Mouse (Mus musculus) hindbrain, embryonic 14.5 days (tissue): ENCODE results near the gene Zfp768. TPM values are rescaled to one million over a fixed set of nuclear protein-coding genes. Genes with fewer than 3 reads are reported as not detected.

Source experiments
- ATAC-seq: fragments of 200-750 bp; cut with Nextera tagmentation; 2 replicates; pipeline ENCODE4 v1.8.0; 2017; ENCODE audit warnings: moderate number of reproducible peaks, mild to moderate bottlenecking, moderate TSS enrichment, moderate library complexity; ENCODE audit not compliant: low FRiP score
- DNase-seq: peaks from one replicate; pipeline ENCODE4 v3.0.0-alpha.2; 2015; ENCODE audit warnings: low spot score
- H3K27ac ChIP-seq: fragments of 300-500 bp; sonication (generic); 2 replicates; pipeline ENCODE4 v1.5.1; 2014; ENCODE audit warnings: mild to moderate bottlenecking, moderate library complexity
- H3K27me3 ChIP-seq: fragments of 300-500 bp; sonication (generic); 2 replicates; pipeline ENCODE4 v1.6.1; 2014; ENCODE audit warnings: mild to moderate bottlenecking, low read length, mixed read lengths; ENCODE audit not compliant: control insufficient read depth, insufficient read depth
- H3K36me3 ChIP-seq: fragments of 300-500 bp; sonication (generic); replicated peaks from 2 replicates; pipeline ENCODE4 v1.6.1; 2014; ENCODE audit not compliant: control insufficient read depth, insufficient read depth
- H3K4me1 ChIP-seq: fragments of 300-500 bp; sonication (generic); replicated peaks from 2 replicates; pipeline ENCODE4 v1.6.1; 2014; ENCODE audit warnings: antibody characterized with exemption, low read length, mixed read lengths; ENCODE audit not compliant: control insufficient read depth, insufficient read depth
- H3K4me2 ChIP-seq: fragments of 300-500 bp; sonication (generic); replicated peaks from 2 replicates; pipeline ENCODE4 v1.6.1; 2014; ENCODE audit warnings: mild to moderate bottlenecking, moderate library complexity
- H3K4me3 ChIP-seq: fragments of 300-500 bp; sonication (generic); replicated peaks from 2 replicates; pipeline ENCODE4 v1.5.1; 2014; ENCODE audit warnings: mild to moderate bottlenecking, low read length
- H3K9ac ChIP-seq: fragments of 300-500 bp; sonication (generic); 2 replicates; pipeline ENCODE4 v1.6.1; 2014
- H3K9me3 ChIP-seq: fragments of 300-500 bp; sonication (generic); 2 replicates; pipeline ENCODE4 v1.6.1; 2016; ENCODE audit warnings: low read length; ENCODE audit not compliant: control insufficient read depth
- WGBS: fragments of 180-500 bp; shearing (Covaris S2); extraction: QIAGEN DNeasy Blood & Tissue Kit; methylation state at CpG from one replicate; pipeline ENCODE4 v1.1.7; 2014; 5-methylcytosine and 5-hydroxymethylcytosine counted together
- polyA plus RNA-seq: library from polyadenylated mRNA; unstranded; fragments of >200 nt; fragmentation: Nextera tagmentation; extraction: Ambion mirVana; gene quantifications from 2 replicates; pipeline ENCODE4 v1.2.1, GENCODE M21; 2014

Gene Zfp768
- polyA plus RNA-seq, 1 experiment from 2014 or later: 4.8 TPM

DNA sequence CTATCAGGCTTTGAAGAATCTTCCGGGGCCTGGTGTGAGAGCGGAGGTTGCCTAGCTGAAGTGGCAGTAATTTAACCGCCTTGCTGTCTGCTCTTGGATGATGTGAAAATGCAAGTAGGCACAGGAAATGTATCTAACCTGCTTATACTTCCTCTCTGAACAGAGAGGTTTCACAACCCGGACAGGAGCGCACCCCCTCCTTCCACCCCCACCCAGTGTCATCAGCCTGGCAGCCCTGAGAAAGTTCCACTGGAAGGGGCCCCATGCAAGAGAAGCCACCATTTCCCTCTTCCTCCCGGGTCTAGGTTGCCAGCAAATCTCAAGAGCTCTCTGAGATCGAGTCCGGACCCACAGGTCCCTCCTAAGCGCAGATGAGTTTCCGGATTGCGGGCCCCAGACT is 49.3 kb downstream of the Zfp768 start, which contains the start of gene Itgal:
TSS of gene Itgal (plus strand) at position 163 of the 400 bp plus-strand sequence.
- ATAC-seq (no peak), DNase-seq (no peak)
- no peak within 1 kb of the TSS for H3K9ac ChIP-seq
- no peak within 1 kb of the TSS for H3K27ac ChIP-seq
- 86% methylated on average over 11 of the region's 11 CpGs for WGBS
- no peak within 1 kb of the TSS for H3K4me3 ChIP-seq
- no peak within 1 kb of the TSS for H3K4me2 ChIP-seq
- H3K9me3 ChIP-seq: no peaks in the 10 kb centered on the region
- no peaks in the 10 kb centered on the region for H3K4me1 ChIP-seq
- no peaks in the 10 kb centered on the region for H3K36me3 ChIP-seq
- no peaks in the 10 kb centered on the region for H3K27me3 ChIP-seq

Other genes with a start within 250 kb of the Zfp768 start
- 0.55 and 0.87 TPM in 2 replicates for gene Qprt, start 223.4 kb downstream of the Zfp768 start, polyA plus RNA-seq
- gene Spn, start 207.8 kb downstream of the Zfp768 start, polyA plus RNA-seq: not detected in 2 replicates
- 63.7 and 64.9 TPM in 2 replicates for gene Cd2bp2, start 149.5 kb downstream of the Zfp768 start, polyA plus RNA-seq
- gene Tbc1d10b, start 137.1 kb downstream of the Zfp768 start, polyA plus RNA-seq: 24.6 and 33.0 TPM in 2 replicates
- 2.2 and 2.8 TPM in 2 replicates for gene Mylpf, start 136.7 kb downstream of the Zfp768 start, polyA plus RNA-seq
- gene Zfp553, start 112.5 kb downstream of the Zfp768 start, polyA plus RNA-seq: 25.0 TPM in 2 replicates
- gene Sept1, start 112.5 kb downstream of the Zfp768 start, polyA plus RNA-seq: 8.3 and 9.2 TPM in 2 replicates
- gene Zfp771, start 101.3 kb downstream of the Zfp768 start, polyA plus RNA-seq: 63.4 and 63.5 TPM in 2 replicates
- gene Dctpp1, start 84.9 kb downstream of the Zfp768 start, polyA plus RNA-seq: 119 and 126 TPM in 2 replicates
- gene Sephs2, start 71.5 kb downstream of the Zfp768 start, polyA plus RNA-seq: 76.3 and 80.6 TPM in 2 replicates
- gene Itgal, start 49.3 kb downstream of the Zfp768 start, polyA plus RNA-seq: 0.12 and 0.46 TPM in 2 replicates
- gene Zfp747, start 30.5 kb upstream of the Zfp768 start, polyA plus RNA-seq: 8.2 and 8.5 TPM in 2 replicates
- 4.5 and 5.7 TPM in 2 replicates for gene 9130019O22Rik, start 41.6 kb upstream of the Zfp768 start, polyA plus RNA-seq
- gene E430018J23Rik, start 48.0 kb upstream of the Zfp768 start, polyA plus RNA-seq: 6.1 and 6.4 TPM in 2 replicates
- gene Zfp764, start 61.2 kb upstream of the Zfp768 start, polyA plus RNA-seq: 4.2 and 5.3 TPM in 2 replicates
- 25.6 and 31.6 TPM in 2 replicates for gene Zfp688, start 76.5 kb upstream of the Zfp768 start, polyA plus RNA-seq
- 12.9 and 14.0 TPM in 2 replicates for gene Zfp689, start 103.6 kb upstream of the Zfp768 start, polyA plus RNA-seq
- 36.1 and 37.5 TPM in 2 replicates for gene Prr14, start 114.0 kb upstream of the Zfp768 start, polyA plus RNA-seq
- 13.6 and 15.3 TPM in 2 replicates for gene Fbrs, start 133.6 kb upstream of the Zfp768 start, polyA plus RNA-seq
- 62.1 and 67.3 TPM in 2 replicates for gene Srcap, start 166.4 kb upstream of the Zfp768 start, polyA plus RNA-seq
- gene Gm42715, start 174.0 kb upstream of the Zfp768 start, polyA plus RNA-seq: 15.6 TPM in 2 replicates
- gene Tmem265, start 215.8 kb upstream of the Zfp768 start, polyA plus RNA-seq: 7.1 and 10.3 TPM in 2 replicates
- 53.5 and 64.3 TPM in 2 replicates for gene Phkg2, start 227.8 kb upstream of the Zfp768 start, polyA plus RNA-seq
- 9.2 and 9.8 TPM in 2 replicates for gene Ccdc189, start 243.0 kb upstream of the Zfp768 start, polyA plus RNA-seq
- gene Rnf40, start 243.2 kb upstream of the Zfp768 start, polyA plus RNA-seq: 37.4 and 40.6 TPM in 2 replicates